Mouse (Mus musculus) hindlimb bud, embryonic 11.5 days (tissue): ENCODE measurements around the gene Abcg4.
A peak's percentile ranks its signal among the peaks of the same experiment; 100 is the strongest.
"Not testable (repeated sequence)": the region's sequence is repeated elsewhere in the genome, so short reads cannot be mapped to it uniquely, and the experiment has no call there.

Experiments used
- DNase-seq: peaks from one replicate; pipeline ENCODE4 v3.0.0-alpha.2; 2012; ENCODE audit warnings: low read depth, low spot score; ENCODE audit errors: extremely low spot score

The Abcg4 gene

GRCm38 (mm10) chr9:44288076-44288958 lies at the start of gene Abcg4:
Gene Abcg4 (minus strand): TSS chr9:44288615.
- no peak for DNase-seq

DNA sequence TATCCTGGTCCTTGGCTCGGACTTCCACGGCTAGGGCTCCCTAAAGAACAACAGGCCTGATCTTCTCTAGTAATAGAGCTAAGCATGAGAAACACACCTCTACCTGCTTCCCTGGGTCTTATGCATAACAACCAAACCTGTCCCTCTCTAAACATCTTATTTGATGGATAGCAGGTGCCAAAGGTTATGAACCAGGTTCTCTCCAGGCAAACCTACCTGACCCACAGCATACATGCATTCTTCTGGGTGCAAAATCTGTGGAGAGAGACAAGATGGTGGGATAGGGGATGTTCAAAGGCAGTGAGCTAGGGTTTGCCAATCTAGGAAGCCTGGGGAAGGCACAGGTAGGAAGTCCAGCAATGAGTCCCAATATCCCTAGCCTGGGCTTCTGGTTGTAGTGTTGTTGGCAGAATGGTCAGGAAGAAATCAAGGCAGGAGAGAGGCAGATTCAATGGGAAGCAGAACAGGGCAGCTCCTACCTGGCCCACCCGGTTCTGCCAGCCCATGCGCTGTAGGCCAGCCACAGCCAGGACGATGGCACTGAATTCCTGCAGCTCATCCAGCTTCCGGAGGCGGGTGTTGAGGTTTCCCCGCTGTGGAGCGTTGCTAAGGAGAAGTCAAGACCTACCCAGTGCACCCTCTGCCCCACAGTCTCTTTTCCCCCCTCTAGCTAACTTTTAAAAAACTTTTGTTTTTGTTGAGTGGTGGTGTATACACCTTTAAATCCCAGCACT lies 49.2 kb upstream of the Abcg4 start:
- no peak for DNase-seq

GRCm38 (mm10) chr9:44336964-44337363 lies 48.5 kb upstream of the Abcg4 start:
- DNase-seq = no peak

DNA sequence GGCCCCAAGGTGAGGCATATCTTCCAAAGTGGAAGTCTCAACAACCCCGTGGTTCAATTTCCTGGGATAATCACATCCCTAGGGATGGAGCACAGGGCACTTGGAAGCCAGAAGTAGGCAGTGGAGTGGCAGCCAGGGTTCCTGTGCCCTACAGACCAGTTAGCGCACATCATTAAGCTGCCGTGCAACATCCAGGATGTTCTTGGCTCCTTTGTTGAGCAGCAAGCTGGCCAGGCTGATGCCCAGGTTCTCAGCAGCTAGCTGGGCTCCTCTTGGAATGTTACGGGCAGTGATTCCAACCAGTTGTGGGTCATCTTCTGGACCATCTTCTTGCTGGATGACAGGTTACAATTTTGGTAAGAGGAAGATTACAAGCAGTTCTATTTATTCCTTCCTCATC lies 48.1 kb upstream of the Abcg4 start:
- DNase-seq = not testable (repeated sequence)

DNA sequence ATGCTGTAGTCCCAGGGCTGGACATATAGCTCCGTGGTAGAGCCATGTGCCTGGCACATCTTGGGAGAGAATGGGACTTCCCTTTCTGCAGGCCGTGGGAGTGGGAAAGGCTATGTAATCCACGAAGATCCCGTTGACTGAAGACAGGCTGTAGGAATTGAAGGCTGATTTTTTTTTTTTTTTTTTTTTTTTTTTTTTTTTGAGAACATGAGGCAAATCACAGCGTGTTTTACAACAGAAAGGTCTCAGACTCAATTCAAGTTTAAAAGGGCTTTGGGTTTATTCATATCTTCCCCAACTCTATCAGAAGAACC lies 47.6 kb upstream of the Abcg4 start:
- DNase-seq = no peak

- no peak for DNase-seq
Measured at GRCm38 (mm10) chr9:44335331-44336092, 47.1 kb upstream of the Abcg4 start.

DNA sequence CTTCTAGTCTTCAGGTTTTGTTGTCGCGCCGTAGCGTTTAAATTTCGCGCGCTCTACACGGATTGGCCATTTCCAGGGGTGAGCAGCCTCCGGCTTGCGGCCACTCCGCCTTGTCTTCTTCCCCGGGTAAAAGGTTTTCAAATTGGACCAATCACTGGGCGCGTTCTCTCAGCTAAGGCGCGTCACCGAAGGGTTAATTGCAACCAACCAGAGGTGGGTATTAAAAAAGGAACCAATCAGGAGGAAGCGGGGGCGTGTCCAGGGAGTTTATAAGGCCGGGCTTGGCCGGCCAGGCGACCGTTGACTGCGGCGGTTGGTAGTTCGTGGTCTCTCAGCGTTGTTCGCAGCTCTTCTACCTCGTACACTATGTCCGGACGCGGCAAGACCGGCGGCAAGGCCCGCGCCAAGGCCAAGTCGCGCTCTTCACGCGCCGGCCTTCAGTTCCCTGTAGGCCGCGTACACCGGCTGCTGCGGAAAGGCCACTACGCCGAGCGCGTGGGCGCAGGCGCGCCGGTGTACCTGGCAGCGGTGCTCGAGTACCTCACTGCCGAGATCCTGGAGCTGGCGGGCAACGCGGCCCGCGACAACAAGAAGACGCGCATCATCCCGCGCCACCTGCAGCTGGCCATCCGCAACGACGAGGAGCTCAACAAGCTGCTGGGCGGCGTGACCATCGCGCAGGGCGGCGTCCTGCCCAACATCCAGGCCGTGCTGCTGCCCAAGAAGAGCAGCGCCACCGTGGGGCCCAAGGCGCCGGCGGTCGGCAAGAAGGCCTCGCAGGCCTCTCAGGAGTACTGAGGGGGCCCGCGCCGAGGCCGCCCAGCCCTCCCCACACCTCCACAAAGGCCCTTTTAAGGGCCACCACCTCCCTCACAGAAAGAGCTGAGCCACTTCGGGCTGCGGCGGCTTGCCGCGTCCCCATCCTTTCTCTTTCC lies 46.2 kb upstream of the Abcg4 start, which contains the start of gene H2afx:
TSS of gene H2afx (plus strand) at position 299 of the 935 bp plus-strand sequence.
- DNase-seq = peak; percentile 99

- no peak for DNase-seq
Measured at GRCm38 (mm10) chr9:44332918-44333638, 44.7 kb upstream of the Abcg4 start.

- no peak for DNase-seq
Measured at GRCm38 (mm10) chr9:44330736-44331135, 42.3 kb upstream of the Abcg4 start.

GRCm38 (mm10) chr9:44327926-44328325 lies 39.5 kb upstream of the Abcg4 start:
- DNase-seq = no peak

GRCm38 (mm10) chr9:44327064-44327711 lies 38.8 kb upstream of the Abcg4 start:
- DNase-seq = no peak

DNA sequence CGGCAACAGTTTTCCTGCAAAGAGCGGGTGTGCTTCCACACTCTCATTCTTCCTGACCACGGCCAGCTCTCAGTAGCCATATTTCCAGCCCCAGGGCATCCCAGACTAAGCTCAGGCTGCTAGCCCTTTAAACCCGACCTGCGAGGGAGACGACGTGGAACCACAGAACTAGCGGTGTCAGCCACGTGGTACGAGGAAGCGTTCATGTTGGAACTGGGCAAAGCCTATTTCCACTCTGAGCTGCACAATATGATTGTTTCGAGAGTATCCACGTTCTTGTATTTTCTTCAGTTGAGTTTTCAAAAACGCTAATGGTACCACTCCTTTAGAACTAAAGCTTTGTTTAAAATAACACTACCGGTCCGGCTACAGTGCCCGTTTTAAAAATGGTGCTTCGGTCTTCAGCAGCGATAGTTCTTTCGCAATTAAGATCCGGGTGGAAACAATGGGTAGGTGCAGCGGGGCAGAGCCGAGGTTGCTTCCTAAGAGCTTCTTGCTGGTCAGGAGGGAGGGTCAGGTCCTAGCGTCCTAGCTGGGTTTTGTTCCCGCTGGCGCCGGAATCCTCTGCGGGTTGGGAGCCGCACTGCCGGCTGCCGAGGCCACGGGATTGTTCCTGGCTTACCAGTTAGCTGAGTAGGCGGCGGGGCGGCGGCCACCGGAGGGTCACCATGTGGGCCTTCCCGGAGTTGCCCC lies 38.1 kb upstream of the Abcg4 start:
- DNase-seq = peak; percentile 82

GRCm38 (mm10) chr9:44325768-44326370 lies 37.5 kb upstream of the Abcg4 start, which contains the start of gene Dpagt1:
Gene Dpagt1 (plus strand): TSS chr9:44326019.
- DNase-seq = no peak

DNA sequence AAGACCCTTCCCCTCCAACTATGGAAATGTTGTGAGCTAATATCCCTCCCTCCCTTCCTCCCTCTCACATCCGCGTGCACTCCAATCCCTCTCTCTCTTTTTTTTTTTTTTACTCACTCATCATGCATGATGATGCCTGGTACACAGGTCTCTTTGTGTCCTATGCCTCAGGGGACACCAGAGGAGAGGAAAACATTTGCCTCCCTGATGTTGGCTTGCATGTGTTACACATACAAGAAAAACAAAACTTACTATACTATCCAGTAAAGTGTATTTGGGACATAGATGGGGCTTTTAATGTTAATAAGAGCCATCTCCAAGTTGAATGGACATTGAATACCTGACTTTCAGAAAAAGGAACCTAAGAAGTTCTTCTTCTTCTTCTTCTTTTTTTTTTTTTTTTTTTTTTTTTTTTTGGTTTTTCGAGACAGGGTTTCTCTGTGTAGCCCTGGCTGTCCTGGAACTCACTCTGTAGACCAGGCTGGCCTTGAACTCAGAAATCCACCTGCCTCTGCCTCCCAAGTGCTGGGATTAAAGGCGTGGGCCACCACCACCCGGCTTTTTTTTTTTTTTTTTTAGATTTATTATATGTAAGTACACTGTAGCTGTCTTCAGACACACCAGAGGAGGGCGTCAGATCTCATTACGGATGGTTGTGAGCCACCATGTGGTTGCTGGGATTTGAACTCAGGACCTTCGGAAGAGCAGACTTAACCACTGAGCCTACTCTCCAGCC lies 36.8 kb upstream of the Abcg4 start:
- not testable (repeated sequence) for DNase-seq

DNA sequence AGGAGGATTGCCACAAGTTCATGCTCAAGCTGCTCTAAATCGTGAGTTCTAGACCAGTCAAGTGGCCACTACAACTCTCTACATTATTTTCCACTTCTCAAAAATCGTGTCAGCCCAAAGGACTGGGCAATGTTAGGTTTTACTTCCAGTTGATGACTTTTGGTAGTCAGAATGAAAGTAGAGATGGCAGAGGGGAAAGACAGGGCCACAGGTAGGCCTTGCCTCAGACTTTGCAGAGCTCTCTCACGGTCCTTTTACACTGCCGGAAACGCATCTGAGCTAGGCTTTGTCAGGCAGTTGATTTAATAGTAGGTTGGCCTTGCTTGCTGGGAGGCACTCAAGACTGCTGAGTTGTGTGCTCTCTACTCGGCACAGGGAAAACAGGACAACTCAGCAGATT lies 35.7 kb upstream of the Abcg4 start:
- no peak for DNase-seq

DNA sequence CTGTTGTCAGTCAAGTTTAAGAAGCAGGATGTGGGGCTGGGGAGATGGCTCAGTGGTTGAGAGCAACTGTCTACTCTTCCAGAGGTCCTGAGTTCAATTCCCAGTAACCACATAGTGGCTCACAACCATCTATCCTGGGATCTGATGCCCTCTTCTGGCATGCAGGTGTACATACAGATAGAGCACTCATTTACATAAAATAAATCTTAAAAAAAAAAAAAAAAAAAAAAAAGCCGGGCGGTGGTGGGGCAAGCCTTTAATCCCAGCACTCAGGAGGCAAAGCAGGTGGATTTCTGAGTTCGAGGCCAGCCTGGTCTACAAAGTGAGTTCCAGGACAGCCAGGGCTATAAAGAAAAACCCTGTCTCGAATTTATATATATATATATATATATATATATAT lies 35.2 kb upstream of the Abcg4 start:
- not testable (repeated sequence) for DNase-seq

DNA sequence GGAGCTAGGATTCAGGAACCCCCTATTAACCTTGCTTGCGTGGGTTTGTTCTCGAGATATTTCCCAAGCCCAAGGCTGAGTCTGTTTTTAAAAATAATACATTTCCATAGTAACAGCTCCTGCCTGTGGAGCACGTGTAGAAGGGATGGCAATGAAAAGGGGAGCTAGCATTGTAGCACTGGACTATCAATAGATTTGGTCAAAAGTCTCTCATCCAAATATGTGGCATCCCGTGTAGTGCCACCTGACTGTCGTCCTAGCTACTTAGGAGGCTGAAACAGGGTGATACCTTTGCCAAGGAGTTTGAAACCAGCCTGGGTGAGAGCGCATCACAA lies 32.4 kb upstream of the Abcg4 start:
- no peak for DNase-seq
